Mouse (Mus musculus) embryo, embryonic 11 days (tissue): ENCODE measurements around the gene Tectb.
"Not testable (repeated sequence)": the region's sequence is repeated elsewhere in the genome, so short reads cannot be mapped to it uniquely, and the experiment has no call there.

ENCODE experiments used
- DNase-seq: peaks from one replicate; pipeline ENCODE4 v3.0.0-alpha.2; 2015

Gene Tectb

GRCm38 (mm10) chr19:55180433-55180832 lies at the start of gene Tectb:
Tectb (plus strand) TSS chr19:55180733.
- no peak for DNase-seq

GRCm38 (mm10) chr19:55131747-55132146 lies 48.8 kb upstream of the Tectb start:
- no peak for DNase-seq

- DNase-seq = no peak
Observed at GRCm38 (mm10) chr19:55132476-55132875, 48.1 kb upstream of the Tectb start.

- DNase-seq = no peak
Observed at GRCm38 (mm10) chr19:55134521-55134920, 46.0 kb upstream of the Tectb start.

- DNase-seq = no peak
Observed at GRCm38 (mm10) chr19:55135918-55136317, 44.6 kb upstream of the Tectb start.

- DNase-seq = no peak
Observed at GRCm38 (mm10) chr19:55136693-55137427, 43.7 kb upstream of the Tectb start.

GRCm38 (mm10) chr19:55137884-55138283 lies 42.6 kb upstream of the Tectb start:
- DNase-seq = no peak

- no peak for DNase-seq
Observed at GRCm38 (mm10) chr19:55138506-55138905, 42.0 kb upstream of the Tectb start.

- DNase-seq = no peak
Observed at GRCm38 (mm10) chr19:55139301-55139700, 41.2 kb upstream of the Tectb start.

GRCm38 (mm10) chr19:55143391-55144300 lies 36.9 kb upstream of the Tectb start:
- peak; percentile 73 for DNase-seq

- no peak for DNase-seq
Observed at GRCm38 (mm10) chr19:55144691-55145090, 35.8 kb upstream of the Tectb start.

- DNase-seq = no peak
Observed at GRCm38 (mm10) chr19:55145136-55145535, 35.4 kb upstream of the Tectb start.

- DNase-seq = no peak
Observed at GRCm38 (mm10) chr19:55147568-55147967, 33.0 kb upstream of the Tectb start.

- DNase-seq = no peak
Observed at GRCm38 (mm10) chr19:55148109-55148508, 32.4 kb upstream of the Tectb start.

GRCm38 (mm10) chr19:55149646-55150045 lies 30.9 kb upstream of the Tectb start:
- DNase-seq = peak; percentile 50

- DNase-seq = not testable (repeated sequence)
Observed at GRCm38 (mm10) chr19:55152274-55152673, 28.3 kb upstream of the Tectb start.

GRCm38 (mm10) chr19:55152983-55153382 lies 27.6 kb upstream of the Tectb start:
- DNase-seq = no peak

GRCm38 (mm10) chr19:55157029-55157428 lies 23.5 kb upstream of the Tectb start:
- no peak for DNase-seq

GRCm38 (mm10) chr19:55158606-55159005 lies 21.9 kb upstream of the Tectb start:
- no peak for DNase-seq

- no peak for DNase-seq
Observed at GRCm38 (mm10) chr19:55159826-55160225, 20.7 kb upstream of the Tectb start.

- DNase-seq = no peak
Observed at GRCm38 (mm10) chr19:55162271-55162670, 18.3 kb upstream of the Tectb start.

GRCm38 (mm10) chr19:55164162-55164561 lies 16.4 kb upstream of the Tectb start:
- DNase-seq = no peak

- DNase-seq = no peak
Observed at GRCm38 (mm10) chr19:55165183-55165865, 15.2 kb upstream of the Tectb start.
